Mouse (Mus musculus) embryonic facial prominence, embryonic 13.5 days (tissue): ENCODE data around the gene Lrp6. TPM values are rescaled to one million over a fixed set of nuclear protein-coding genes. Genes with fewer than 3 reads are reported as not detected.

ENCODE experiments used
- ATAC-seq: fragments of 200-750 bp; cut with Nextera tagmentation; 2 replicates; pipeline ENCODE4 v1.8.0; 2017; ENCODE audit warnings: low read depth; ENCODE audit not compliant: insufficient number of reproducible peaks, insufficient read depth, low FRiP score, low TSS enrichment
- H3K27ac ChIP-seq: fragments of 300-500 bp; sonication (generic); 2 replicates; pipeline ENCODE4 v1.5.1; 2015; ENCODE audit warnings: moderate library complexity, mild to moderate bottlenecking, inconsistent platforms
- H3K27me3 ChIP-seq: fragments of 300-500 bp; sonication (generic); 2 replicates; pipeline ENCODE4 v1.6.1; 2015; ENCODE audit warnings: mild to moderate bottlenecking, inconsistent platforms
- H3K36me3 ChIP-seq: fragments of 300-500 bp; sonication (generic); 2 replicates; pipeline ENCODE4 v1.6.1; 2015; ENCODE audit warnings: mild to moderate bottlenecking, inconsistent platforms
- H3K4me1 ChIP-seq: fragments of 300-500 bp; sonication (generic); 2 replicates; pipeline ENCODE4 v1.6.1; 2015; ENCODE audit warnings: inconsistent platforms
- H3K4me2 ChIP-seq: fragments of 300-500 bp; sonication (generic); 2 replicates; pipeline ENCODE4 v1.6.1; 2015; ENCODE audit warnings: moderate library complexity, mild to moderate bottlenecking, inconsistent platforms
- H3K4me3 ChIP-seq: fragments of 300-500 bp; sonication (generic); 2 replicates; pipeline ENCODE4 v1.5.1; 2015; ENCODE audit warnings: mild to moderate bottlenecking, inconsistent platforms
- H3K9ac ChIP-seq: fragments of 300-500 bp; sonication (generic); 2 replicates; pipeline ENCODE4 v1.6.1; 2015; ENCODE audit warnings: mild to moderate bottlenecking, inconsistent platforms
- H3K9me3 ChIP-seq: fragments of 300-500 bp; sonication (generic); 2 replicates; pipeline ENCODE4 v1.6.1; 2016; ENCODE audit warnings: inconsistent platforms
- WGBS: fragments of 180-500 bp; shearing (Covaris S2); methylation state at CpG from one replicate; pipeline ENCODE4 v1.1.7; 2015; ENCODE audit warnings: mixed read lengths; 5-methylcytosine and 5-hydroxymethylcytosine counted together
- polyA plus RNA-seq: library from polyadenylated mRNA; unstranded; fragments of >200 nt; fragmentation: Nextera tagmentation; extraction: Ambion mirVana; gene quantifications from 2 replicates; pipeline ENCODE4 v1.2.1, GENCODE M21; 2015

Gene Lrp6
- polyA plus RNA-seq, 1 experiment from 2014 or later, result 34.2 TPM

- Histone ChIP-seq H3K4me1 (peaks cover 18% of the 10 kb centered on the region), H3K36me3 (peaks cover 19% of the 10 kb centered on the region), H3K9ac (no peak overlapping the region), H3K27ac (no peak overlapping the region), H3K4me2 (no peak overlapping the region), H3K27me3 (no peaks in the 10 kb centered on the region), H3K4me3 (no peak overlapping the region), H3K9me3 (no peaks in the 10 kb centered on the region)
- 73% methylated on average over 5 of the region's 5 CpGs for WGBS
- no peak for ATAC-seq
These were observed 122.8 kb downstream of the Lrp6 start for GRCm38 (mm10) chr6:134443925-134444324.

DNA sequence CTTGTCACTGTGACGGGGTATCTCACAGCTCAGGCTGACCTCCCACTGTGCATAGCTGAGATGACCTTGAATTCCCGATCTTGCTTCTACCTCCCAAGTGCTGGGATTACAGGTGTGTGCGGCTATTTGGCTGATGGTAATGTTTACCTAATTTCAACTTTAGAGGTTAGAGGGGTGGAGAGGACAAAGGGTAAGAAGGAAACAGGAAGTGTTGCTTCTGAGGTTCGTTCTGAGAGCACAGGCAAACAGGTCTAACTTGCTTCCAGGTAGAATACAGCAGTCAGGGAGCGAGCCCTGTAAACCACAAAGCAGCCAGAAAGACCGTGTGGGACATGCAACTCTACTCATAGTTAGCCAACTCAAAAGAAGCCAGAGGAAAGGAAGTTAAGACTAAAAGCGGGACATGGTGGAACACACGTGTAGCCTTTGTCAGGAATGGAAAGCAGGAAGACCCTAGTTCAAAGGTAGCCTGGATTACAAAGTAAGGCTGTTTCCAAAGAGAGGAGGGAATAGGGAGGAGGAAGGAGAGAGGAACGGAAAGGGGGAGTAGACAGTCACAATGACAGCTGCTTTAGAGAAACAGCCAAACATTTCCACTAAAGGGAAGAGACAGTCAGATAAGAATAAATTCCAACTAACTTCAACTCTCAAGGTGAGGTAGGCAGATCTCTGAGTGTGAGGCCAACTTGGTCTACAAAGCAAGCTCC lies 123.4 kb downstream of the Lrp6 start:
- no peaks in the 10 kb centered on the region for H3K9me3 ChIP-seq
- H3K27ac ChIP-seq, result no peak overlapping the region
- no peak overlapping the region for H3K9ac ChIP-seq
- H3K4me3 ChIP-seq, result no peak overlapping the region
- ATAC-seq, result no peak
- H3K4me1 ChIP-seq, result peaks cover 23% of the 10 kb centered on the region
- no peak overlapping the region for H3K4me2 ChIP-seq
- no peaks in the 10 kb centered on the region for H3K27me3 ChIP-seq
- WGBS, result 68% methylated on average over 9 of the region's 9 CpGs
- peaks cover 19% of the 10 kb centered on the region for H3K36me3 ChIP-seq

DNA sequence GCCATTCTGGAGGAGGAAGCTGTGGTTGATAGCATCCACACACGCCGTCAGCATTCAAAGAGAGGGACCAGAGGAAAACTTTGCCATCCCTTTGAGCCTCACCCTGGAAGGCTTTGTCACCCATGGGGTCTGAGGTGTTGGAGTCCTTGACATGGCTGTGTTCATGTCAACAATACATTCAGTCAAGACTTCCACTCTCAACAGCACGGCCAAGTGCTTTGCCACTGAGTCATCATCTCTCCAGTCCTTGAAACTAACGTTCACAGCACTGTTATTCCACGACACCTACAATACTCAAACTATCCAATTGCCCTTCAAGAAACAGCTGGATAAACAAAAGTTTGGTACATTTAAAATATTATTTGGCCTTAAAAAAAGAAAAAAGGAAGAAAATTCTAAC lies 124.5 kb downstream of the Lrp6 start:
- Histone ChIP-seq H3K4me3 (no peak overlapping the region), H3K9me3 (no peaks in the 10 kb centered on the region), H3K36me3 (peaks cover 16% of the 10 kb centered on the region), H3K4me1 (peaks cover 30% of the 10 kb centered on the region), H3K27me3 (no peaks in the 10 kb centered on the region), H3K27ac (no peak overlapping the region), H3K4me2 (no peak overlapping the region), H3K9ac (no peak overlapping the region)
- WGBS, result 90% methylated on average over 5 of the region's 5 CpGs
- no peak for ATAC-seq

GRCm38 (mm10) chr6:134441716-134442115 lies 125.0 kb downstream of the Lrp6 start:
- peaks cover 15% of the 10 kb centered on the region for H3K36me3 ChIP-seq
- peaks cover 30% of the 10 kb centered on the region for H3K4me1 ChIP-seq
- no peak overlapping the region for H3K27ac ChIP-seq
- no peak overlapping the region for H3K4me2 ChIP-seq
- no peak overlapping the region for H3K9ac ChIP-seq
- 95% methylated on average over 3 of the region's 3 CpGs for WGBS
- ATAC-seq, result no peak
- H3K9me3 ChIP-seq, result no peaks in the 10 kb centered on the region
- H3K4me3 ChIP-seq, result no peak overlapping the region
- H3K27me3 ChIP-seq, result no peaks in the 10 kb centered on the region

DNA sequence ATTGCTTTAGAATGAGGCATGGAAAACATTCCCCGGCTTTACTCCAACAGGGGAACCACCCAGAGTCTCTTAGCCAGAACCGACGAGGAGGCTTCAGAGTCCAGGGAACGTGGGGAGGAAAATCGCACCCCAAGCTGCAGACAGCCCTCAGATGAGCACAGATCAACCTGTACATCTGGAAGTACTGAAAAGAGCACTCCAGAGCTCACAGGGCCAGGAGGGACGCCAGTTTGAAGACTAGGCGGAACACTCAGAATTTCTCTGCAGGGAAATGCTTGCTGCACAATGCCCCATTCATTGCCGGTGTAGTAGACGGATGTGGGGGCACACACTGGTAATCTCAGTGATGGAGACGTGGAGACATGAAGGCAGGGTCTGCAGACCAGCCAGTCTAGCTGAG lies 126.7 kb downstream of the Lrp6 start:
- Histone ChIP-seq H3K9ac (peak overlapping the region; percentile 58), H3K4me2 (peak overlapping the region; percentile 62)
- peak; percentile 26; the same call in 1 of the 2 replicates for ATAC-seq

DNA sequence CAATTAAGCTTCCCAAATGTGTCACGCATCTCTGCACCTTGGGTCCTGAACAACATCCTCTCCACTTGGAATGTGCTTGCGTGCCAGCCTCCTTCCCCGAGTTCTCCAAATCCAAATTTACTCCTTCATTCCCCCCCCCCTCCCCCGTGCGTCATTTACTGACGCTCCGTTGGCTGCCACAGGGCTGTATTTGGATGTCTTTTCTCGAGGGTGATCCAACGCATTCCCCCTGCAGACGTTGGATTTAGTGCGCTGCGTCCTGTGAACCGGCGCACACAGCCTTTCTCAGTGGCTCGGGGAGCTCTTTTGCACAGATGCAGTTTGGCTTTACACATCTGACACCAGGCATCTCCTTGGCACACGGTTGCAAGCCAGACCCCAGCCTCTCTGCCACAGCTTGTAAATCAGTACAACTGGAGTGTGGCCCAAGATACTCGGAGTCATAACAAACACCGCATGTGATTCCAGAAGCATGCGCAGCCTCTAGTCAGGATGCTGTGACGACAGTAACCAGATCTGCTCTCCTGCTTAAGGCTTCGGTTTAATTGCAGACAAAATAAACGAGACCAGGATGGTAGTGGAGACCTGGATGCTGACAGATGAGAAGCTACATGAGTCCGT lies 127.3 kb downstream of the Lrp6 start:
- H3K4me2 ChIP-seq, result peak overlapping the region; percentile 62
- peak; percentile 79 for ATAC-seq
- WGBS, result 2% methylated on average over 23 of the region's 23 CpGs
- H3K27me3 ChIP-seq, result no peaks in the 10 kb centered on the region
- H3K4me1 ChIP-seq, result peaks cover 30% of the 10 kb centered on the region
- no peaks in the 10 kb centered on the region for H3K9me3 ChIP-seq
- no peaks in the 10 kb centered on the region for H3K36me3 ChIP-seq
- H3K4me3 ChIP-seq, result peak overlapping the region; percentile 31
- H3K27ac ChIP-seq, result peak overlapping the region; percentile 96
- H3K9ac ChIP-seq, result peak overlapping the region; percentile 58

More for the DNA sequence above, 126.7 kb downstream of the Lrp6 start:
- Histone ChIP-seq H3K27ac (peak overlapping the region; percentile 96), H3K4me3 (peak overlapping the region; percentile 31), H3K9me3 (no peaks in the 10 kb centered on the region), H3K27me3 (no peaks in the 10 kb centered on the region), H3K4me1 (peaks cover 30% of the 10 kb centered on the region), H3K36me3 (peaks cover 5% of the 10 kb centered on the region)
- 6% methylated on average over 10 of the region's 10 CpGs for WGBS

GRCm38 (mm10) chr6:134436955-134437354 lies 129.8 kb downstream of the Lrp6 start:
- no peak overlapping the region for H3K27ac ChIP-seq
- no peaks in the 10 kb centered on the region for H3K27me3 ChIP-seq
- H3K4me3 ChIP-seq, result no peak overlapping the region
- no peak for ATAC-seq
- no peak overlapping the region for H3K4me2 ChIP-seq
- no peak overlapping the region for H3K9ac ChIP-seq
- H3K4me1 ChIP-seq, result peaks cover 30% of the 10 kb centered on the region
- 72% methylated on average over 5 of the region's 5 CpGs for WGBS
- no peaks in the 10 kb centered on the region for H3K36me3 ChIP-seq
- H3K9me3 ChIP-seq, result no peaks in the 10 kb centered on the region

GRCm38 (mm10) chr6:134434866-134435390 lies 131.8 kb downstream of the Lrp6 start:
- Histone ChIP-seq H3K9me3 (no peaks in the 10 kb centered on the region), H3K9ac (no peak overlapping the region), H3K4me2 (no peak overlapping the region), H3K4me1 (peaks cover 21% of the 10 kb centered on the region), H3K36me3 (no peaks in the 10 kb centered on the region), H3K4me3 (no peak overlapping the region), H3K27me3 (no peaks in the 10 kb centered on the region), H3K27ac (no peak overlapping the region)
- no peak for ATAC-seq
- WGBS, result 55% methylated on average over 9 of the region's 9 CpGs

DNA sequence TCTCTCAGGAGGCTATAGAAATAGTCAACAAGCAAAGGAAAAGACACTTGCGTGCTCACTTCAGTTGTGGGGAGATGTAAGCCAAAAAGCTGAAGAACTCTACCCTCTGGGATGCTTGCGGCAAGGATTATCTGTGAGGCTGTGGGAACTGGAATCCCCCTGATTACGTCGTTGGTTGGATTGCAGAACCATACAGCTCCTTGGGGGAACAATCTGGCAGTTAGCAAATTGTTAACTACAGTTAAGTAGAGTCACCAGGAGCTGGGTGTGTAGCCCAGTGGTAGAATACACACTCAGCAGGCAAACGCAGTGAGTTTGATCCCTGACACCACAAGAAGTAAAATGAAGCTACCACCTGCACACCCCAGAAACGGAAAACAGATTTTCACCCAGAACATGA lies 132.7 kb downstream of the Lrp6 start:
- 53% methylated on average over 6 of the region's 6 CpGs for WGBS

GRCm38 (mm10) chr6:134433281-134433680 lies 133.5 kb downstream of the Lrp6 start:
- H3K9me3 ChIP-seq, result no peaks in the 10 kb centered on the region
- no peaks in the 10 kb centered on the region for H3K36me3 ChIP-seq
- no peak overlapping the region for H3K27ac ChIP-seq
- no peaks in the 10 kb centered on the region for H3K27me3 ChIP-seq
- ATAC-seq, result no peak
- peaks cover 17% of the 10 kb centered on the region for H3K4me1 ChIP-seq
- 87% methylated on average over 3 of the region's 3 CpGs for WGBS
- no peak overlapping the region for H3K4me3 ChIP-seq
- H3K4me2 ChIP-seq, result no peak overlapping the region
- H3K9ac ChIP-seq, result no peak overlapping the region

More for the DNA sequence above, 132.7 kb downstream of the Lrp6 start:
- H3K36me3 ChIP-seq, result no peaks in the 10 kb centered on the region
- H3K4me2 ChIP-seq, result no peak overlapping the region
- H3K9ac ChIP-seq, result no peak overlapping the region
- no peak overlapping the region for H3K27ac ChIP-seq
- no peaks in the 10 kb centered on the region for H3K27me3 ChIP-seq
- H3K4me3 ChIP-seq, result no peak overlapping the region
- no peak for ATAC-seq
- no peaks in the 10 kb centered on the region for H3K9me3 ChIP-seq
- peaks cover 19% of the 10 kb centered on the region for H3K4me1 ChIP-seq

DNA sequence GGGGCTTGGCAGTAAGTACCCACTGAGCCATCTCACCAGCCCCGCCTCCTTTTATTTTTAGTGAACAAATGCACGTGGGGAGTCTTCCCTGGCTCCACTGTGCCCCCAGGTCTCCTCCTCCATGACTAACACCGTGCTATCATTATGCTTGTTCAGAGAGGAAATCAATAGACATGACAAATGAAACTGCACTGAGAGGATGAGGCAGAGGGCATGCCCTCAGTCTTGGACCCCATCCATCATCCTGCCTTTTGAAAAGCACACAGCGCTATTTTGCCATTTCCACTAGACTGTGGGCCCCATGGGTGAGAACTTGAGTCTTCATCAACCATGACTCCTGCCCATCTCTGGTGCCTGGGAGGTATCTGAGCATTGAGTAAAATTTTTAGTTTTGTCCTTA lies 135.2 kb downstream of the Lrp6 start:
- Histone ChIP-seq H3K27ac (no peak overlapping the region), H3K36me3 (no peaks in the 10 kb centered on the region), H3K9ac (no peak overlapping the region), H3K4me2 (no peak overlapping the region), H3K4me1 (peaks cover 17% of the 10 kb centered on the region), H3K4me3 (no peak overlapping the region), H3K9me3 (no peaks in the 10 kb centered on the region), H3K27me3 (no peaks in the 10 kb centered on the region)
- WGBS, result 81% methylated on average over 4 of the region's 4 CpGs
- ATAC-seq, result no peak
